Mouse (Mus musculus): ENCODE measurements at regions not wholly inside any gene's neighbourhood (a gene's known extent, or its start where the extent isn't known, plus 50 kb on each side); places are given as distances from the start of the nearest gene placed in this dataset.

DNA sequence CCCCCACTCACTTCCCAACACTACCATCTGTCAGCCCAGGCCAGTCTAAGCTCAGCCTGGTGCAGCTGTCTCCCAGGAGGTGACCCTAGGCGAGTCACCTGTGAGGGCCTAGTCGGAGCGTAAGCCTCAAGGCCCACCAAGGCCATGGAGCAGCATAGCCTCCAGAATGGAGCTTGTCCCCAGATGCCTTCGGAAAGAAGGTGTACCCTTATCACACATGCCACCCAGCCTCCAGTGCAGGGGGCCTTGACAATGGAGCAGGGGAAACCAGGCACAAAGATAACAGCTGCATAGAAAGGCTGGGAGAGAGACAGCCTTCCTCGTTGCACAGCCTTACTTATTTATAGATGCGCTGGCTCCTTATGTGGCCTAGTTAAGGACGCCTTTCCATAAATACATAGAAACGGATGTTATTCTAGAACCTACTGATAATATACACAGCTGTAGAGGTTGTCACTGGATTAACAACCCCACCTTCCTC lies 145.0 kb upstream of the Cpeb2 start:
- no peak for ATAC-seq (ENCODE audit: poor library complexity, severe bottlenecking)

GRCm38 (mm10) chr5:43088650-43089397 lies 144.1 kb upstream of the Cpeb2 start:
- ATAC-seq (ENCODE audit: poor library complexity, severe bottlenecking): no peak

GRCm38 (mm10) chr5:43089475-43089874 lies 143.5 kb upstream of the Cpeb2 start:
- ATAC-seq (ENCODE audit: poor library complexity, severe bottlenecking): no peak

GRCm38 (mm10) chr5:43089941-43090340 lies 143.0 kb upstream of the Cpeb2 start:
- no peak for ATAC-seq (ENCODE audit: poor library complexity, severe bottlenecking)

- peak; percentile 7; the same call in 1 of the 2 replicates for ATAC-seq (ENCODE audit: poor library complexity, severe bottlenecking)
Measured at GRCm38 (mm10) chr5:43093647-43094326, 139.2 kb upstream of the Cpeb2 start.

DNA sequence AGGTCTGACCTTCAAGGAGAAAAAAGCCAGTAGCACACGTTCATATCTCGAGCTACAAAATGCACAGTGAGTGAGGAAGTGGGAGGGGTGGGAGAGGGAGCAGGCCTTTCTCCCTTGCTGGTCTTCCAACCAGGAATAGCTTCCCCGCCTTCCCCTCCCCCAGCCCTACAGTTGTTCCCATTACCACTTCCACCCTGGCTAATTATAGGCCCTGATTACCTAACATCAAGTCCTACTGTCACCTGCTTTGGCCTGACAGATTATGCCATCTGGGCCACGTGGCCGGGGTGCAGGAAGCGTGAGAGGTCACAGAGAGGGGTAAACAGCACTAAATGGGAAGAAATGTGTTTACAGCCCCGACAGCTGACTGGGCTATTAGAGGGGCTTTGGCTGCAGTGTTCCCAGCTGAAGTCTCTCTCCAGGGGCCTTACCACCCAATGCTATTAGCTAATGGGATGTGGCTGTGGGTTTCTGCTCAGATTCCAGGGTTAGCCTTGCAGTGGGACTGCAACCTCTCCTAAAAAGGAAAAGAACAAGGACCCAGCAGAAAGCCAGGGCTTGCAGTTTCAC lies 138.6 kb upstream of the Cpeb2 start:
- peak; percentile 93 for ATAC-seq (ENCODE audit: poor library complexity, severe bottlenecking)

DNA sequence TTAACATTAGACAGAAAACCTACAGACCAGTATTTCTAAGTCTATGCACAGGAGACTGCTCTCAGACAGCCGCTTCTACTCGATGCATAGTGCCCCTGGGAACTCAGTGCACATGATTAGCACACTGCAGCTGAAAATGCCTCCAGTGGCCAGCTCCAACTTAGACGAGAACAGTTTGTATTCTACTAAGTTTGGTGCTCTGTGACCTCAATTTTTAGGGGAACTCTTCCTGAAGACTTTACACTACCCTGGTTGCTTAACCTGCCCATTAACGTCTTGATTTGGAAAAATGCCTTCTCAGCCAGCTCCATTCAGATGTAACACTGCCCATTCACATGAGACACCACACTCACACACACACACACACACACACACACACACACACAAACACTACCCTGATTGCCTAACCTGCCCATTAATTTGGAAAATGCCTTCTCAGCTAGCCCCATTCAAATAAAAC lies 130.9 kb upstream of the Cpeb2 start:
- peak; percentile 9; the same call in 1 of the 2 replicates for ATAC-seq (ENCODE audit: poor library complexity, severe bottlenecking)

DNA sequence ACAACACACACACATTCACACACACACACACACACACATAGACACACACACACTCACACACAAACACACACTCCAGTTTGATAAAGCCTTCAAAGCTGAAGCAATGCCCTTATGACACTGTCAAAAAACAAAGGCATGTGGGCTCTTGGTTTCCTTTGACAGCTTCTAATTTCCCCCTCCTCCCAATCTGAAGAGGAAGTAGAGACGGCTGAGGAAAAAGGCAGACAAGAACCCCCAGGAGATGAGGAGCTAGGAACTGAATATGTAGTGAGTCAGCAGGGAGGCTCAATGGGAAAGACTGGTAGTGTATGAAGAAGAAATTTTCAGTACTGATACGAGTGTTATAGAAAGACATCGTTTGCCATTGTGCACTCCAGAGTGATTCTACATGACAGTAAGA lies 130.4 kb upstream of the Cpeb2 start:
- peak; percentile 70 for ATAC-seq (ENCODE audit: poor library complexity, severe bottlenecking)

DNA sequence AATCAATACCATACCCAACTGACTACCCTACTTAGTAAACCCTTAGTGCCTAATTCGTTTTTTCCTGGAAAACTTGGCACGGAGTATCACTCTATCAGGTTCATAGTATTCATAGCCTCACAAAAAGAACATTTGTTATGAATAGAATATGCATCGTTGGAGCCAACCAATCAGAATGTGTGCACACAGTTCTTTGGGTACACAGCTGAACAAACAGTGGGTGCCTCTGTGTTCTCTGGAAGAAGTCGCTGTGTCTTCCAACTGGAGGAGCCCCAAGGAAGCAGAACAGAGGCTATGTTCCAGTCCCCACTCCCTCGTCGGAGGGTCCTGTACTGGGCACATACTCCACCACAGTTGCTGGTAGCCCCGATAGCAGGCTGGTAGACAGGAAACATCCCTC lies 129.2 kb upstream of the Cpeb2 start:
- ATAC-seq (ENCODE audit: poor library complexity, severe bottlenecking): no peak

GRCm38 (mm10) chr5:43105528-43105927 lies 127.4 kb upstream of the Cpeb2 start:
- no peak for ATAC-seq (ENCODE audit: poor library complexity, severe bottlenecking)

DNA sequence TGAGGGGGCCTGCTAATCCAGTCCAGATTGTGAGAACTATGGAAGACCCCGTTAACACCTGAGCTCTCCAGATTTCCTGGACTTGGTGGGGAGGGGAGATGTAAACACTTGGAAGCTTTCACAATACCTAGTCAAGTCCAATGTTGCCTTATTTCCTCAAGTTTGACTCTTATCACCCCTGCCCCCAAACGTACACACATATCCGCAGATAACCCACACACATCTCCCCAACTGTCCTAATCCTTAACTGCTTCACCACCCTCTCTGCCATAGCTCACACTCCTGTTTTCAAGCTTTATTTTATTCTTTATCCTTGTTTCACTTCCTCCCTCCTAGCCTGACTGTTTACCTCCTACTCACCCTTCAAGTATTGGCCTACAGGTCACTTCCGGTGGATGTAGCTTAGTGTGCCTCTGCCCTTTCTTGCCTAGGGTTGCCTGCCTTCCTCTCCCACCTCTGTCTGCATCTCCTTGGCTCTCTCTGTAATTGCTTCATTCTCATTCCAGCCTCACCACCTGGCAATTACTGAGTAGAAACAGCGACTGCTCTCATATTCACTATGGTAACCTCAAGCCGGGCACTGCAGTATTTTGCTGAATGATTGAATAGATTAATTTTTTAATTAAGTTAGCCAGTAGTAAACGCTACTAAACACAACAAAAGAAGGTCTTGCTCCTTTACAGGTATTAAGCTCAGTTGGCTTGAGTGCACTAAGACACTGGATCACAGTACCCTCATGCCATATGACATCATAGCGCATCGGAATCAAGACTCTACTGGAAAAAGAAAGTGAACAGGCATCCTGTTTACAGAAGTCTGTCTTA lies 125.3 kb upstream of the Cpeb2 start:
- ATAC-seq (ENCODE audit: poor library complexity, severe bottlenecking): peak; percentile 58

- no peak for ATAC-seq (ENCODE audit: poor library complexity, severe bottlenecking)
Measured at GRCm38 (mm10) chr5:43108260-43108589, 124.7 kb upstream of the Cpeb2 start.

DNA sequence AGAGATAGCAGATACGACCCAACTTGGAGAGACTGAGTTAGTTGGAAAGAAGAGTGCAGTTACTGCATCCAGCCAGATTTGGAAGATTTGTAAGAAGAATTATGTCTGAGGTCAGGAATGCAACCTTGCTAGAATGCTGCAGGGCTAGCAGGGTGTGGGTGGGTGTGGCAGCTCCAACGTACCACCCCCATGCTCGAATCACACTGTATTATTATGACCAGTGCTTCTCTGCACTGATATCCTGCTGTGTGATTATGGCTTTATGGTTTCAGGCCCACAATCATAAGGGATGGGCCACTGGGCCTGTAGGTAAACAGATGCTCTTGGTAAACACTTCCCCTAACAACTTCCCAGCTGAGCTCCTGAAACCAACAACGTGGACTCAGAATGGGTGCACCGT lies 122.8 kb upstream of the Cpeb2 start:
- no peak for ATAC-seq (ENCODE audit: poor library complexity, severe bottlenecking)

- no peak for ATAC-seq (ENCODE audit: poor library complexity, severe bottlenecking)
Measured at GRCm38 (mm10) chr5:43111740-43112139, 121.2 kb upstream of the Cpeb2 start.

GRCm38 (mm10) chr5:43113405-43114119 lies 119.4 kb upstream of the Cpeb2 start:
- ATAC-seq (ENCODE audit: poor library complexity, severe bottlenecking): no peak

GRCm38 (mm10) chr5:43115507-43115906 lies 117.5 kb upstream of the Cpeb2 start:
- ATAC-seq (ENCODE audit: poor library complexity, severe bottlenecking): no peak

DNA sequence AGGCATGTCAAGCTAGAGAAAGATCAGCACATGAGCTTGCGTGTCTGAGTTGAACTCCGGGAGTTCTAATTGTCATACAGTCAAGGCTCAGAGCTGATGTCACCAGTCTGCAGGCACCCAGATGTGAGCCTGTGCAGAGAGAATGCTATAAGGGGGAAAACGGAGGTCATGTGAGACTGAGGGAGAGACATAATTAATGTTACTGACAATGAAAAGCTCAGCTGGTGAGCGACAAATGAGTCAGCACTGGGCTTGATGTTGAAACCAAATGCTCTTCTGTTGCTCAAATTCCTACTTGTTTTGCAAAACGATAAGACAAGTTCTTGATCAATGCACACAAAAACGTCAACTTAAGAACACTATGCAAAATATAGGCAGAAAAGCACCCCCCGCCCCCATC lies 116.1 kb upstream of the Cpeb2 start:
- peak; percentile 81 for ATAC-seq (ENCODE audit: poor library complexity, severe bottlenecking)

DNA sequence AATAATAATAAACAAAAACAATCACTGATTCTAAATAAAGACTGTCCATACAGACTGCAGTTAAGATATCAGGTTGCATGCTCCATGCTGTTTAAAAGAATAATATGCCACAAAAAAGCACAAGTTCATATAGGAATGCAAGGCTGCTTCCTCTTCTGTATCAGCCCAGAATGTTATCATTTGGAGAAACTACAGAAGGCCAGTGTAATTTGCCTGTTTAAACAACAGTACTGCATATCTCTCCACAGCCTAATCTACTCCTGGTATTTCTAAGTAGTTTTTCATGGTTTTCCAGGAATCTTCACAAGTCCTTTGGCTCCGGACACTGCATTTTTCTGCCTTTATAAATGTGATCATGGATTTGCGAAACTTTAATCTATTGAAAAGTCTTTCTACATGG lies 111.9 kb upstream of the Cpeb2 start:
- no peak for ATAC-seq (ENCODE audit: poor library complexity, severe bottlenecking)

DNA sequence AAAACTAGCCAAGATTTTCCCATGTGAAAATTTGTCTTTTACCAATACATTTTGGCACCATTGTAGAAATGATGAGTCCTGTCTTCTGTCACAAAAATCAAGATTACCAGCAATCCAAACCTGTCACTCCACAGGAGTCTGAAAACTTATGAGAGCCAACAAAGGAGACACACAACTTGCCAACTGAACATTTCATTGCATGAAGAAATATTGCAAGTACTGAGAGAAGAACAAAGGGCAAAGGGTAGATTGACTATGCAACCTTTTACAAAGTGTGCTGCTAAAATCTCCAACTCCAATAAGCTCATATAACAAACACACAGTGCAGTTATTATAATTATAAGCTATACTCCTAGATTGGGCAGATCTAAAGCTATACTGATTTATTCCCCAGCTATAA lies 108.7 kb upstream of the Cpeb2 start:
- no peak for ATAC-seq (ENCODE audit: poor library complexity, severe bottlenecking)

DNA sequence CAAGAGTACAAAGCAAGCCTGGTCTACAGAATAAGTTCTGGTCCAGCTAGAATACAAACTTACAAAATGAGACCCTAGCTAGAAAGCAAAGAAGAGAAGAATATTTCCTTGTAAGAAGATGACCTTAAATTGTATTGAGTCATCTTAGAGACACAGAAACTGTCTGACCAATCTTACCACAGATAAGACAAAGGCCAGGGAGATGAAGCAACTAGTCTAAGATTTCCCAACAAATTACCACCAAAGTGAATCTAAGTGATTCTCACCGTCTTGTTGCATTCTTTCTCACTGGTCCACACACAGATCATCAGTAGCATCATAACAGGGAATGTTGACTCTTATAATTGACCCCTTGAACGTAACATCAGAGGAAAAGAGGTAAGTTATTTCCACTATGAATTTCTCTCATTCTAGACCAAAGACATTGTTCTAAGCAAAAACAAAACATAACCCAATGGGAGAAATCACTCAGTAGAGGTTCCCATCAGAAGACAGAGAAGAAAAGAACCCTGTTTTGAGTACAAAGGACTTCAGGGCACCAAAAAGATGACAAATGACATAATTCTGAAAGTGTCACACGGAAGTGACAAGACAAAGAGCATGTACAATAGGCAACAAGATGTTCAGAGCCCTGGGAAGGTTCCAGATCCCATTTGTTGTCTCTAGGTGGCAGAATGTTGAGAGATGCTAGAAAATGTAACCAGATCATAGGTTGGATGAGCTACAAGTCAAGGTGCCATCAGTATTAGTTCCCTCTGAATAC lies 107.0 kb upstream of the Cpeb2 start:
- peak; percentile 84 for ATAC-seq (ENCODE audit: poor library complexity, severe bottlenecking)

Measured in megakaryocyte, adult 5-6 weeks (primary cell).